Mouse (Mus musculus) spleen, embryonic (tissue): Measurements from ENCODE around the gene Ccdc148.

Source experiments
- CTCF ChIA-PET: fragments of 350-600 bp; sonication (Branson Sonifier 250); formaldehyde crosslinking; loops from one replicate; lab custom pipeline; 2022; lab: Charles Lee

The Ccdc148 gene

DNA sequence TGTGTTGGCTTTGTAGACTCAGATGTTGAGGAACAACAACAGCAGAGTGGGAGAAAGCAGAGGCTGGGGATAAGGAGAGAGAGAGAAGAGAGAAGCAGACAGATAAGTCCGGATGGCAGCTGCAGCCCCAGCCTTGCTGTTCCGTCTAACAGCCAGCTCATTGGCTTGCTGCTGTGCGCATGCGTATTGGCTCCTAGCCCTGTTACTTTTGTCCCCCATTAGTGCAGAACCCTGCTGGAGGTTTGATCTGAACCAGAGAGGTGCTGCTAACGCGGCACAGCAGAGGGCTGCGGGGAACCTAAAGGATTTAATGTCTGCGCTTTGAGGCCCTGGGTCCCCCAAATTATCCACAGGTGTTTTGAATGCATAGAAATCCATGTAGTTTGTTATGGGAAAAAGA lies 373.8 kb downstream of the Ccdc148 start:
- CTCF ChIA-PET: no interaction called here

GRCm38 (mm10) chr2:58786177-58786576 lies 374.3 kb downstream of the Ccdc148 start:
- CTCF ChIA-PET: no interaction called here

- CTCF ChIA-PET: no interaction called here
Measured at GRCm38 (mm10) chr2:58783526-58783925, 377.0 kb downstream of the Ccdc148 start.

GRCm38 (mm10) chr2:58778986-58779495 lies 381.4 kb downstream of the Ccdc148 start:
- CTCF ChIA-PET: no interaction called here

GRCm38 (mm10) chr2:58773833-58774232 lies 386.6 kb downstream of the Ccdc148 start:
- CTCF ChIA-PET: no interaction called here
